Mouse (Mus musculus): Measurements from ENCODE around the gene Nr3c2.

Nr3c2 gene

DNA sequence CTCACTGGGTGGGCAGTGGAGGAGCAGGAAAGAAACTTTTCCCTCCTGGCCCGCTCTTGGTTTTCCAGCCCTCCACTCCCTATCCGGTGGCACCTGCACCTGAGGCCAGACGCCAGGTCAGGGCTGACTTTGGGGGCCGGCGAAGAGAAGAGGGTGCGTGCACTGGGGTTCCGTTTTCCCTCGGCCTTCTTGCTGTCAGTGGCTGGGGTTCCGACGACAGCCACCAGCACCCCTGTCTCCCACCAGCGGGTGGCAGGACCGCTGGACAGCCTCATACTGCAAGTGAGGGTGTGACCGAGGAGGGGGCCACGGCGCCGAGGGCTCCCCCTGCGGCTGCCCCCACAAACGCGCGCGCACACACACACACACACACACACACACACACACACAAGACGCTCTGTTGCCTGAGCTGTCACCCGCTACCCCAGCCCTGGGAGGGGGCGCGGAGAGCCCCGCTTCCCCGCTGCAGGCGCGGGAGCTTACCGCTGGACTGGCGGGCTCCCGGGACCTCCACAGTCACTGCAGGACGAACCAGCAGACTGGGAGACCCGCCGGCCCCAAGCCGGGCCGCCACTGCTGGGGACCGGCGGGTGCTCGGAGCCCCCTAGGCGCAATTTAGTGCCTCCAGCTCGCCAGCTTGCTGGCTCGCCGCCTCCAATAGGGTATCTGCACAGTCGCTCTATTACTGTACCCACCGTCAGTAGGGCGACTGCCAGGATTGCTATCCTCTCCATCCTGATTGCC is at the start of gene Nr3c2:
Nr3c2 (plus strand) TSS at position 32 of the 744 bp plus-strand sequence.
- peak; percentile 6 for DNase-seq (ENCODE audit: low read depth)

GRCm38 (mm10) chr8:76858534-76858933 is 40.7 kb upstream of the Nr3c2 start:
- no peak for DNase-seq (ENCODE audit: low read depth)

DNA sequence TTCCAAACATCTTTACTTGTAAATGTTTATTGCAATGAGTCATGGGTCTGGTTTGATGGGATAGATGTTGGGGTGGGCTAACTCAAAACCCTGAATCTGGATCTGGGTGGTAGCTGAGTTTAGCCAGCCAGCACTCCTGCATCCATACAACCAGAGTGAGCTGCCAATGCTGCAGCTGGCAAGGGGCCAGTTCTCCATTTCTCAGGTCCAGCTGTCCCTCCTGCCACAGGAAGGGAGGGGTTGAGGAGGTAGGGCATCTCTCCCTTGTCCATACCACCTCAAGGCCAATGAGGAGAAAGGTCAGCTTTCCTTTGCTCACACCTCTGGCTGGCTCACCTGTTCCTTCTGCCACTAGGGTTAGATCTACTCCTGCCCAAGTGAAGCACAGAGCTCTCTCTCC is 39.5 kb upstream of the Nr3c2 start:
- no peak for DNase-seq (ENCODE audit: low read depth)

DNA sequence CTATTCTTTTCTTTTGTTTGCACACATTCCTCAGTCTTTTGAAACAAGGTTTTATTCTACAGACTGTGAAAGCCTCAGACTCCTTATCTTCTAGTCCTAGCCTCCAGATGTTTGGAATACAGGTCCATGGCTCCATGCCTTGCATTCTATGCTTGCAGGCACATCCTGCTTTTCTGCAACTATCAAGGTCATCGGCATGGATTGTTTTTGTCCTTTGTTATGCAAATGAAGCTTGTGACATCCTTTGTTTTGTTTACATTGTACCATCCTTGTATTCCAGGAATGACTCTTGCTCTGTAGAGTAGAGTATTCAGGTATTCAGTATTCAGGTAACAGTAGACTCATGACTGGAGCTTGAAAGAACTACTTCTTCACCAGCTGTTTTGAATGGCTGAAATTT is 36.2 kb upstream of the Nr3c2 start:
- DNase-seq (ENCODE audit: low read depth) = no peak

DNA sequence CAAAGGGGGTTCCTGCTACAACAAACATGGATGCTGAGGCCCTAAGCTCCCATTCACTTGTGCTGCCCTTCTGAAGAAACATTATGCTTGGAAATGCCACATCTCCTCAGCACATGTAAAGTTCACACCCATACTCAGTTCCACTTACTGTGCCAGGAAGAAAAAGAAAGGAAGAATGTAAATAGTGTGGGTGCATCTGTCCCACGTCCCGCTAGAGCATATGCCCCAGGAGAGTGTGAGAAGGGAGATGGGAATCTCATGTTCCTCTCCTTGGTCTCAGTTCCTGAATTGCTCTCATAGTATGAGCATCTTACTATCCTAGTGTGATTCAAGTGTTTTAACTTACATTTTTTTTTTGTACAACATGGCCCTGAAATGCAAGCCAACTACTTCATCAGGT is 22.4 kb upstream of the Nr3c2 start:
- no peak for DNase-seq (ENCODE audit: low read depth)

DNA sequence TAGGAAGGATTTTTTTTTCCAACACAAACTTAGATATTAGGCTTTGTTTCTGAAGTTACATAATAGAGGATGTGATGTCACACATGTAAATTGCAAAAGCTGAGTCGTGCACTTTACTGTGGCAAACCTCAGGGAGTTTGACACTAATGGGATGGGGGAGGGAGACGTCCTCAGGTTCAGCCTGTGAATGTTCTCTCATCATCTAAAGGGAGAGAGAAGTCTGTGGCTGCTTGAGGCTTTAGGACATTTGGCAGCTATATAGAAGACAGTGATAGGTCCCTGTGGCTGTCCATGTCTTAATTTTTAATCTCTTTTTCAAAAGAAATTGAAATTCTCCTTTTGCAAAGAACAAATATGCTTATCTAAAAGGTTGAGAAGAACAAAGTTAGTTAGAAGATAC is 2.2 kb upstream of the Nr3c2 start:
- DNase-seq (ENCODE audit: low read depth) = no peak

DNA sequence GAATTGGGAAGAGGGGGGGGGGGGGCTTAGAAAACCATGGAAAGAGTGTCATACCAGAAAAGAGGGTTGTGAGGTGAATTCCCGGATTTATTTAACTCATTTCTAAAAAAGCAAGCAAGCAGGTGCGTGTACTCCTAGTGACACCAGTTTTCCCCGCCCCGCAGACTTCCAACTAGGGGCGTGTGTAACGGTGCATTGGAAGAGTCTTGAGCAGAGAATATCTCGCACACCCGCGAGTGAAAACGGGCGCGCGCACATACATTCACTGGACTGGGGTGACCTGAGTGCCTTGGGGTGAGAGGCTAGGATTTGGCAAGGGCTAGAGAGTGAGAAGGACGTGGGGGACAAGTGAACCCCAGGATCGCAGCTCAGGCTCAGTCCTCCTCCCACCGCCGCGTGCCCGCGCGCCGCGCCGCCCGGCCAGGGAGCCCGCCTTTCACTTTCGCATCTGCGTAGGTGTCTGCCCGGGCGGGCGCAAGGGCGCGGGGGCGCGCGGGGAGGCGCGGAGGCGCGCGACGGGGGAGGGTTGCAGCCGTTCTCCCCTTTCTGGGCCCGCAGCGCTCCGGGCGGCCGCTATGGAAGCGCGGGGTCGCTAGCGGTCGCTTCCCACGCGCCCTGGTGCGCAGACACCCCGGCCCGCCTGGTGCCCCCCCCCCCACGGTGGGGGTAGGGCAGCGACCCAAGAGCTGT is 376 bp upstream of the Nr3c2 start:
- peak; percentile 63 for DNase-seq (ENCODE audit: low read depth)

GRCm38 (mm10) chr8:76900155-76901141 is 1.2 kb downstream of the Nr3c2 start:
- DNase-seq (ENCODE audit: low read depth) = peak; percentile 15

DNA sequence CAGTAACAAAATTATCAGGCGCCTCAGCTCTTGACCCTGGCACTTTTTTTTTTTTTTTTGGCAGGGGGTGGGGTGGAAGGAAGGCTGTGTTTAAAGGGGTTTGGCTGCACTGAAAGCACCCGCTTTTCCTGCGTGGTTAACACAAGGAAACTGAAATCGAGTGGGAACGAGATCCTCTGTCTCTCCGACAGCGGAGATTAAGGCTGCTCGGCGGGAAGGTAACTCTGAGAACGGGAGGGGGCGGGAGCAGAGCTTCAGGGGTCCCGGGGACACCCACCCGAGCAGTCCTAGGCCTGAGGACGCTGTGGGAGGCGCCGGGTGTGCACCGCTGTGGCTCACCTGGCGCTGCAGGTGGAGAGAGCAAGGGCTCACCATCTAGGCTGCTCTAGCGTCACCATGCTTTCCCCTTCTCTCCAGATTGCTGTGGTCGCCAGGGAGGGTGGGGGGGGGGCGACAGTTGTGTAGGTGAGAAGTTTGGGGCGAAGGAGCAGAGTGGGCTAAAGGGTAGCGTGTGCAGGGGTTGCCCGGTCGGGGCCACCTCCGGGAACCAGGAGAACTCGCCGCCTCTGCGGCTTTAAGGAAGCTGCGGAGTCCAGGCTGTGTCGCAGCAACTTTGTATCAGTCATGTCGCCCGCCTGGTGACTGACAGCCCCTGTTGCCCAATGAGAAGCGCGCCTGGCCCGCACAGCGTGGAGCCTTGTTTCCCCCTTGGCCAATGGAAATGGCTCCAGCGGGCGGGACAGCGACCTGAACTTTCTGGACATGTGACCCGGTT is 2.4 kb downstream of the Nr3c2 start:
- peak; percentile 71 for DNase-seq (ENCODE audit: low read depth)

DNA sequence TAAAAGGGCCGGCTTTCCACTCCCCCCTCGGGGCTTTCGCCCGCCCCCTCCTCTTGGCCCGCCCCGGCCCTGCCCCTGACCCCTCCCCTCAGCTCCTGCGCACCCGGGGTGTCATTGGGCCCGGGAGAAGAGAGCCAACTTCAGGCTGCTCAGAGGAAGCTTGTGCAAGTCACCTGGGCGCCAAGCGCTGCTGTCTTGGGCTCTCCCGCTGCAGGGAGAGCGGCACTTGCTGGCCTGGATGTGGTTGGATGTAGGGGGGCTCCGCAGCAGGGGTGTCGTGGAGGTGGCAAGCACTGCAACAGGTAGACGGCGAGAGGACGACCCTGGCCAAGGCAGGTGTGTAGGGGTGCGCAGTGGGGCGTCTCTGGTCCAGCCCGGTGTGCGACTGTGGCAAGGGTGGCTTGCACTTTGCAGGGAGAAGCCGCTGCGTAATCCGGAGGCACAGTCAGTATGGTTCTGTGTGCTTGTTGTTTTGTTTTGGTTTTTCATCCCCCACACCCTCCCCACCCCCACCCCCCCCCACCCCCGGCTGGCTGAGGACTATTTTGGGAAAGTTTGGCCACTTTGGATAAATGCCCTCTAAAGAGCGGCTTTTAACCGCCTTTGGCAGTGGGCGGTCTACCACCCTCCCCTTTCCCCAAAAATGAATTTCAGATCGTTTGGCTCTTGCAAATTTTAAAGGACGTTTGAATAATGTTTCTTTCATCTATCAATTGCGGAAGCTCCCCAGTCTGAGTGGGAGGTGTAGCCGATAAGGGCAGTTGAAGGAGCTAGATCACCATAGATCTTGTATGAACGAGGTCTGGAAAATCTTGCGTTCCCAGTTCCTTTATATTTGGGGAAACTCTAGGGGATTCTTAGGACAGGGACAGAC is 3.2 kb downstream of the Nr3c2 start:
- DNase-seq (ENCODE audit: low read depth) = no peak

GRCm38 (mm10) chr8:76911206-76911605 is 12.0 kb downstream of the Nr3c2 start:
- no peak for DNase-seq (ENCODE audit: low read depth)

DNA sequence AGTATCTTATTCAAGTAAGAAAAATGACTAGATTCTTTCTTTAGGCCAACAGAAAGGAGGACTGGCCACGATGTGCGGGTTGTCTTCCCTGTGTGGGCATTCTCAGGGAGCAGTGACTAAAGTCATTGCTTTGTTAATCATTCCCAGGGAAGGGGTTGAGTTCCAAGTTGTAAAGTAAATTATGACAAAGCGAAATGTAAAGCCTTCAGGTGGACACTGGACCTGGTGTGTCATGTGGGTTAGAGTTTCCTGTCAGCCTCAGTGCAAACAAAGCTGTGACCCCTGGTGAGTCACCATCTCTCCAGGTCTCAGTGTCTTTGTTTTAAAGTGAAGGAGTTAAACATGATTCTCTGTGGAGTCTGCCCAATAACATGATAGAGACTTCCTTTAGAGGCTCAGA is 13.4 kb downstream of the Nr3c2 start:
- no peak for DNase-seq (ENCODE audit: low read depth)

DNA sequence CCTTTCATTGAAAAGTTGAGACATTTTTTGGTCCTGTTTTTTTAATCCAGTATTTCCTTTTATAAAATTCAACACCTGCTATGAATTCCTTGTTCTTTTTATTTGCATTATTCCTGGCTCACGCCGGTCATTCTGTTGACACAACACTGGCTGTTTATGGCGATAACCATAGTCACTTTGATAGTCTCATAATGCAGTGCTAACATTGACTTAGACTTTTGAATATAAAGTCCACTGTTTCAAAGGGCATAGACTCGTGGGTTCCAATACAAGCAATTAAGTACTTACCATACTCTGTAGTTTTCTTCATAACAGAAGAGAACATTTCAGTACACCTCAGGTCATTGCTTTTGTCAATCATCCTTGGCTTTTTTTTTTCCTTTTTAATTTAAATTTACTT is 14.0 kb downstream of the Nr3c2 start:
- no peak for DNase-seq (ENCODE audit: low read depth)

DNA sequence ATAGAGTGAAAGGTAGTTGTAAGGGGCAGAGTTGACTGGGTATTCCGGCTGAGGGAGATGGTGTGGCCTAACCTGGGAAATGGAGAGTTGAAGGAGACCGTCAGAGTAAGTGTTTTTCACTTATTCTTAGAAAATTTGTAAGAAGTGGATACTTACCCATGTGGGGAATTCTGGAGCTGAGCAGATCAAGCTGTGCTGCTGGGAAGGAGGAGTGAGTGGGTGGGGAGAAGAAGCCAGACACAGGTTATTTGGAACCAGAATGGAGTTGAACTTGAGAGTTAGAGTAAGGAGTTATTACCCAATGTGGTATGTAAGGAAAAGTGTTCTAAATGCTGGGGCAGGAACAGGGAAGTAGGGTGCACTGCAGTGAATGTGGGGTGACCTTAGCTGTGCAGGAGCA is 16.0 kb downstream of the Nr3c2 start:
- DNase-seq (ENCODE audit: low read depth) = no peak

- no peak for DNase-seq (ENCODE audit: low read depth)
Observed at GRCm38 (mm10) chr8:76919546-76919945, 20.3 kb downstream of the Nr3c2 start.

DNA sequence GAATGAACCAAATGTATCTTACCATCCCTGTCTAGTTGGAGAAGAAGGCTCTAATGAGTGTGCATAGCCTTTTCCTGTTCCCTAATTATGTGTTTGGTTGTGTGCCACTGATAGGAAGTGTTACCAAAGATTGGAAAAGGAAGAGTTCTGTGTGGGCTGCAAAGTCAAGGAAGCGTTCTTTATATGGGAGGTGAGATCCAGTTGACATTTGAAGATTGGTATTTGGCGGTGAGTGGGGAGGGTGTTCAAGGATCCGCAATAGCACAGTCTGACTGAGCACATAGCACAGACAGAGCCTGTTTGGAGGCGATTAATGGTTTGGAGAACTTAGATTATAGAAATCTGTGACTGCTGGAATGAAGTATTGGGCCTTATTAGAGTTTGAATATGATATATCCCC is 24.9 kb downstream of the Nr3c2 start:
- DNase-seq (ENCODE audit: low read depth) = no peak

GRCm38 (mm10) chr8:76928326-76928725 is 29.1 kb downstream of the Nr3c2 start:
- DNase-seq (ENCODE audit: low read depth) = no peak

GRCm38 (mm10) chr8:76928808-76929207 is 29.6 kb downstream of the Nr3c2 start:
- no peak for DNase-seq (ENCODE audit: low read depth)

- no peak for DNase-seq (ENCODE audit: low read depth)
Observed at GRCm38 (mm10) chr8:76965046-76965445, 65.8 kb downstream of the Nr3c2 start.

DNA sequence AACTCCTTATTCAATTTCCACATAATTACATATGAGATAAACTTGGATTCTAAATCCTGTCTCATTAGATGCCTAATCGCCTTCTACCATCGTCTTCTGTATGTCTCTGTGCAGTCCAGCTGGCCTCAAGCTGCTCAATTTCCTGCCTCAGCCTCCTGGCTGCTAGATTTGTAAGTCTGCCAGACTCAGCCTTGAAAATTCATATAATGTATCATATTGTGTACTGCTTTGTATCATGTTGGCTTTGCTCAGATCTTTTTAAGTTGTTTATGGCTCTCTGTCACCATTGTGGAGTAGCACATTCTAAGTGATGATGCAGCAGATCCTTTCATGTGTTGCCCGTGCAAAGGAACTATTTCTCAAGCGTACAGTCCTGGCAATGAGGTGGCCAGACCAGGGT is 71.9 kb downstream of the Nr3c2 start:
- no peak for DNase-seq (ENCODE audit: low read depth)

All from induced T-regulatory cell, adult 2 months (primary cell).